Mouse (Mus musculus) lung, adult 2 months (tissue): ENCODE results near the gene Madd. TPM values are rescaled to one million over a fixed set of nuclear protein-coding genes. Genes with fewer than 3 reads are reported as not detected.
A peak's percentile ranks its signal among the peaks of the same experiment; 100 is the strongest.

Source experiments
- DNase-seq: peaks from one replicate; pipeline ENCODE4 v3.0.0; 2022
- H3K4me1 ChIP-seq: fragments of 200-500 bp; 2 replicates; pipeline ENCODE4 v1.6.1; 2011; ENCODE audit warnings: low read length; ENCODE audit not compliant: control insufficient read depth, insufficient read depth
- H3K4me3 ChIP-seq: fragments of 200-500 bp; replicated peaks from 2 replicates; pipeline ENCODE3; 2011; ENCODE audit warnings: low read depth, mild to moderate bottlenecking, control low read depth, low read length; ENCODE audit errors: extremely low read depth
- CTCF ChIP-seq: fragments of 200-500 bp; IDR thresholded peaks from 2 replicates; pipeline ENCODE4 v1.5.1; 2011; ENCODE audit warnings: mild to moderate bottlenecking, low read length, control low read depth; ENCODE audit not compliant: insufficient read depth
- POLR2A ChIP-seq: fragments of 200-500 bp; IDR thresholded peaks from 2 replicates; pipeline ENCODE4 v1.6.1; 2011; ENCODE audit warnings: low read depth, mild to moderate bottlenecking, control low read depth, low read length, borderline replicate concordance; ENCODE audit errors: extremely low read depth
- WGBS: fragments of 180-500 bp; shearing (Covaris S2); methylation state at CpG from one replicate; pipeline ENCODE4 v1.1.7; 2018; 5-methylcytosine and 5-hydroxymethylcytosine counted together
- polyA plus RNA-seq: library from polyadenylated mRNA; depleted of rRNA; stranded (reverse); fragments of >200 nt; gene quantifications from 2 replicates; pipeline ENCODE4 v1.2.3, GENCODE M21; 2012; rRNA removed

Madd gene
- polyA plus RNA-seq, 1 experiment, result 31.3 TPM

DNA sequence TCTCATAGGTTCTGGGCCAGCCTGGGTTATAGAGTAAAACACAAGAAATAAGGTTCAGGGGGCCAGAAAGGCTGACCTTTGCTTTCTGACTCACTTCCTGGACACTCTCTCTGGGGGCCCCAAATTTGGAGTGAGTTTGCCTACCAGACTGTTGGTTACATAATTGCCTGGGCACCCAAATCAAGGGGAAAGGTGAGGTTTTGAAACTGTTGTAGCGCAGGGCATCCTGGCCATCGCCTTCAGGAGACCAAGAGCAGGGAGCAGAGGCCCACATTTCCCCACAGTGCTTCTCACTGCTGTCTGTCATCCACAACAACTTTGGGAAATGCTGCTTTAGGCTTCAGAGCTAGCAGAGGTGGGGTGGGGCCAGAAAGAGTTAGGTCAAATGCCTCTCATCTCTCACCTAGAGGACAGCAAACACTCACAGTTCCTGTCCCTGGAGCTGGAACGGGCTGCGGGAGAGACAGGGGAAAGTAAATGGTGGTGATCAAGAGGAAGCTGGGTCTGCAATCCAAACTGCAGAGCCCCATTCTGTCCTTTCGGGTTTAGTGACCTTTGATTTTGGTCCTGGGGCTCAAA is 73.7 kb downstream of the Madd start:
- WGBS, result 62% methylated on average over 5 of the region's 5 CpGs
- Histone ChIP-seq H3K4me3 (no peak overlapping the region), H3K4me1 (no peaks in the 10 kb centered on the region; the same call in none of the 2 replicates)
- TF ChIP-seq POLR2A (no peak), CTCF (no peak)
- DNase-seq, result peak; percentile 33

- TF ChIP-seq CTCF (no peak), POLR2A (no peak)
- H3K4me1 ChIP-seq, result no peaks in the 10 kb centered on the region; the same call in none of the 2 replicates
- WGBS, result 60% methylated on average over 5 of the region's 5 CpGs
- H3K4me3 ChIP-seq, result no peak overlapping the region
- no peak for DNase-seq
Observed at GRCm38 (mm10) chr2:91109241-91109640, 74.4 kb downstream of the Madd start.

DNA sequence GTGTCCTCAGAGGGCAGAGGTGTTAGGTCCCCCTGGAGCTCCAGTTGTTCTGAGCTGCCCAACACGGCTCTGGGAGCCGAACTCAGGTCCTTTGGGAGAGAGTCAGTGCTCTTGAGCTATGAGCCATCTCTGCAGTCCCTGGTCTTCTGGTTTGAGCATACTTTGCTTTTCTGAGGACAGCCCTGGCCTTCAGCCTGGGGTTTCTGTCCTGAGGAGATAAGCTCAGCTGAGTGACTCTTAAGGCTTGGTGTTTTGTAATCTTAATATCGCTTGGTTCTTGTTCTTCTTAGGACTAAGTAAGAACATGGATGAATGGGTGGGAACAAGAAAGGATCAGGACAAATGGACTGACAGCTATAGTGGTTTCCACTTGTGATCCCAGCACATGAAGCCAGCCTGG is 75.5 kb downstream of the Madd start:
- no peak for TF ChIP-seq CTCF

GRCm38 (mm10) chr2:91101124-91101740 is 82.4 kb downstream of the Madd start:
- WGBS, result 2% methylated on average over 7 of the region's 7 CpGs
- TF ChIP-seq POLR2A, result no peak
- TF ChIP-seq CTCF, result peak; percentile 93
- Histone ChIP-seq H3K4me1 (peaks cover 3% of the 10 kb centered on the region; the same call in 1 of the 2 replicates), H3K4me3 (no peak overlapping the region)
- DNase-seq, result peak; percentile 88

More for the DNA sequence above, 75.5 kb downstream of the Madd start:
- no peak for DNase-seq
- WGBS, result 74% methylated on average over 3 of the region's 3 CpGs
- H3K4me1 ChIP-seq, result no peaks in the 10 kb centered on the region; the same call in none of the 2 replicates
- no peak overlapping the region for H3K4me3 ChIP-seq

DNA sequence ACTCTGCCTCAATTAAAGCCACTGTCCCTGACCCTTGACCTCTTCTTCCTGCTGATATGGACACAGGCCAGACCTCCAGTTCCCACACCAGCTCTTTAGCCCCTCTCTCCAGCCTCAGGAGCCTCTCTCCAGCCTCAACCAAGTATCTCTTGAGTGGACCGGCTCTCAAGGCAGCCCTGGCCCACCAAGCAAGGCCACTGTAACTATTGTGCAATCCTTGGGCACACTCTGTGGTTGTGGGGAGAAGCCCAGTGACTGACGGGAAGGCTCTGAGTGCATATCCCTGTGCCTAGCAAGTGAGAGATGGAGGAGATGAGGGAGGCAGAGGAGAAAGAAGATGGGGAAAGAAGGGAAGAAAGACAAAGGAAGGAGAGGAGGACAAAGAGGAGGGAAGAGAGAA is 85.5 kb downstream of the Madd start:
- TF ChIP-seq POLR2A (no peak), CTCF (no peak)
- 64% methylated on average over 2 of the region's 2 CpGs for WGBS
- H3K4me1 ChIP-seq, result peaks cover 3% of the 10 kb centered on the region; the same call in 1 of the 2 replicates
- DNase-seq, result peak; percentile 45
- peak overlapping the region; percentile 47 for H3K4me3 ChIP-seq

DNA sequence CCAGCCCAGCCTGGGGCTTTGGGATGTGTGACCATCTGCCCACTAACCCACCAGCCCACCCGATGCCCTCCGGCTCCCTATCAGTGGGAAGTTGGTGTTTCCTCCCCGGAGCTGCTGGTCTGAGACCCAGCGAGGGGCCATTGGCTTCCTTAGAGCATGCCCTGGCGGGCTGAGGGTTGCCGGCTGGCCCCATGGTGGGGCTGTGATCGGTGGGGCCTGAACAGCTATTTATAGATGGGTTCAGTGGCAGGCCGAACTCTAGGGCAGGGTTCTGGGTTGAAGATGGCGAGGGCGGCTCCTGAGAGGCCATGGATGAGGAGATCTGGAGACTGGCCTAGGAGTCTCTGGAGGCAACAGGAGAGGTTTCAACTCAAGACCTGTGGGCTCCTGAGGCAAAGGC is 86.6 kb downstream of the Madd start:
- no peak for DNase-seq
- WGBS, result 74% methylated on average over 10 of the region's 10 CpGs
- Histone ChIP-seq H3K4me1 (peaks cover 3% of the 10 kb centered on the region; the same call in 1 of the 2 replicates), H3K4me3 (peak overlapping the region; percentile 50)
- TF ChIP-seq CTCF, result no peak
- no peak for TF ChIP-seq POLR2A

DNA sequence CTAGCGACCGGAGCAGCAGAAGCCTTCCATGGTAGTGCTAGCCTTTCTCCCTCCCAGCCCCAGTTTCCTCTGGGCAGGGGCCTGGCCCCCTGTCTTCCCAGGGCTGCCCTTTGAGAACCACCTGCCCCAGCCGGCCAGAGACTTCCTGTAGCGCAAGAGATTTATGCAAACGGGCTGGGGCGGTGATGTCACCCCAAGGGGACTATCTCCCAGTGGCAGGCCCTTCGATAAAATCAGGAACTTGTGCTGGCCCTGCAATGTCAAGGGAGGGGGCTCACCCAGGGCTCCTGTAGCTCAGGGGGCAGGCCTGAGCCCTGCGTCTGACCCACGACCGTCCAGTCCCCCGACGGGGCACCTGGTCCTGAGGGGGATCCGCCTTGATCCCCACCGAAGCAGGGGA is 87.1 kb downstream of the Madd start:
- TF ChIP-seq POLR2A (no peak), CTCF (no peak)
- no peak for DNase-seq
- Histone ChIP-seq H3K4me3 (peak overlapping the region; percentile 50), H3K4me1 (peaks cover 3% of the 10 kb centered on the region; the same call in 1 of the 2 replicates)
- WGBS, result 61% methylated on average over 14 of the region's 14 CpGs

DNA sequence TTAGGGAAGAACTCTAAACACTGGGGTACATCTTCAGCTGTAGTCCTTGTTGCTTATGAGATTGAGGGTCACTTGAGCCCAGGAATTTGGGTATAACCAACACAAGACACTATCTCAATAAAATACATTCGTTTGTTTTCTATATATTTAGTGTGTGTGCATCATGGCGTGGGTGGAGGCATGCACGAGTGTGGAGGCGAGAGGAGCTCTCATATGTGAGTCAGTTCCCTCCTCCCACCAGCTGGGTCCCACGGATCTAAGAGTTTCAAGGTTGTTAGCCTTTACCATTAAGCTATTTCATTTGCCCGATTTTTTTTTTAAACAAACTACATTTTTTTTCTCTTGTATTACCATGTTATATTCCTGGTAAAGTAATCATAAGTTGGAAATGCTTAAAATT is 92.8 kb downstream of the Madd start:
- Histone ChIP-seq H3K4me1 (no peaks in the 10 kb centered on the region), H3K4me3 (no peak overlapping the region)
- no peak for DNase-seq
- TF ChIP-seq POLR2A, result no peak
- no peak for TF ChIP-seq CTCF
- WGBS, result 67% methylated on average over 6 of the region's 6 CpGs

- TF ChIP-seq CTCF (no peak), POLR2A (no peak)
- DNase-seq, result no peak
- Histone ChIP-seq H3K4me1 (no peaks in the 10 kb centered on the region), H3K4me3 (no peak overlapping the region)
- WGBS, result 51% methylated on average over 6 of the region's 6 CpGs
Observed at GRCm38 (mm10) chr2:91090208-91090607, 93.4 kb downstream of the Madd start.

GRCm38 (mm10) chr2:91088987-91089386 is 94.7 kb downstream of the Madd start:
- no peak overlapping the region for H3K4me3 ChIP-seq
- H3K4me1 ChIP-seq, result no peaks in the 10 kb centered on the region
- DNase-seq, result no peak
- TF ChIP-seq POLR2A (no peak), CTCF (no peak)
- 74% methylated on average over 9 of the region's 9 CpGs for WGBS

GRCm38 (mm10) chr2:91087453-91087852 is 96.2 kb downstream of the Madd start:
- WGBS, result 77% methylated on average over 9 of the region's 9 CpGs
- TF ChIP-seq CTCF (no peak), POLR2A (no peak)
- no peak for DNase-seq
- Histone ChIP-seq H3K4me3 (no peak overlapping the region), H3K4me1 (peaks cover 7% of the 10 kb centered on the region)

Other genes with a start within 250 kb of the Madd start
- 31.1 and 36.2 TPM in 2 replicates for gene Celf1, start 243.5 kb downstream of the Madd start, polyA plus RNA-seq
- gene Rapsn, start 148.2 kb downstream of the Madd start, polyA plus RNA-seq, result 2.6 and 4.7 TPM in 2 replicates
- gene Psmc3, start 129.8 kb downstream of the Madd start, polyA plus RNA-seq, result 51.7 and 76.9 TPM in 2 replicates
- gene Slc39a13, start 113.4 kb downstream of the Madd start, polyA plus RNA-seq, result 88.2 and 101 TPM in 2 replicates
- gene Spi1, start 101.4 kb downstream of the Madd start, polyA plus RNA-seq, result 65.7 and 70.7 TPM in 2 replicates
- gene Mybpc3, start 65.7 kb downstream of the Madd start, polyA plus RNA-seq, result 7.0 and 11.2 TPM in 2 replicates
- 97.4 and 102 TPM in 2 replicates for gene Nr1h3, start 19.0 kb upstream of the Madd start, polyA plus RNA-seq
- 20.7 and 25.0 TPM in 2 replicates for gene Acp2, start 19.0 kb upstream of the Madd start, polyA plus RNA-seq
- 11.8 and 13.9 TPM in 2 replicates for gene Ddb2, start 53.1 kb upstream of the Madd start, polyA plus RNA-seq
- 27.7 and 55.1 TPM in 2 replicates for gene Pacsin3, start 72.1 kb upstream of the Madd start, polyA plus RNA-seq
- 29.1 and 44.4 TPM in 2 replicates for gene Arfgap2, start 81.1 kb upstream of the Madd start, polyA plus RNA-seq